Mouse (Mus musculus): ENCODE data around the gene Zfp385c.
A peak's percentile ranks its signal among the peaks of the same experiment; 100 is the strongest.

The Zfp385c gene

GRCm38 (mm10) chr11:100718462-100718861, 26.2 kb upstream of the Zfp385c start:
- no peak for DNase-seq (ENCODE audit: low spot score)

DNA sequence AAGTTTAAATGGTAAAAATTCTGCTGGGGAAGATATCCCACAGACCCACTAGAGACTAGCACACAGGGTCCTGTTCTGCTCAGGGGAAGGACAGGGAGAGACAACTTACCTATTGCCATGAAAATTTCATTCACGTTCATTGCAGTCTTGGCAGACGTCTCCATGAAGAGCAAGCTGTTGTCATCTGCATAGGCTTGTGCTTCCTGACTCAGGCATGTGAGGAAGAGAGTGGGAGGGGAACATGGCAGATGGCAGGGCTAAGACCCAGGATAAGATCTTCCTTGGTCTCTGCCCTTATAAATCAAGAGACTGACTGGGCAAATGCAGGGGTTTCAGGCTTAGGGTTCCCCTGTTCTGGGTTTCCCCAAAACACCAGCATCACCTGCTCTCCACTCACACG, 24.4 kb upstream of the Zfp385c start:
- no peak for DNase-seq (ENCODE audit: low spot score)

- peak; percentile 54 for DNase-seq (ENCODE audit: low spot score)
These were observed 22.7 kb upstream of the Zfp385c start for GRCm38 (mm10) chr11:100714948-100715347.

DNA sequence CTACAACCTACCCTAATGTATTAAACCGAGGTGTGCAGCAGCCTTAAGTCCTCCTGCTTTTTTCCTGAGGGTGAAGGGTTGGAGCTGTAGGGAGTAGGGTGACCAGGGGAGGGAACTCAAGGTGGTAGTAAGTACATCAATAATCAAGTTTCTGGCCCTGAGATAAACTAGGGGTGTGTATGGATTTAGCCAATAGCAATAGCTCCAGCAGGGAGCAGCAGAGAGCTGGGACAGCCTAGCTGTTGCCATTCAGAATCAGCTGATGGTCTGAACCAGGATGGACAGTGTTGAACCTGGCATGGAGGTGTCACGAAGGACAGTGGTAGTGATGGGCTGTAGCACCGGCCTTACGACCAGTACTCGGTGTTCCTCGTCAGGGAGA, 22.3 kb upstream of the Zfp385c start:
- peak; percentile 87 for DNase-seq (ENCODE audit: low spot score)

- DNase-seq (ENCODE audit: low spot score) = peak; percentile 79
These were observed 21.7 kb upstream of the Zfp385c start, which contains the start of gene Hspb9 for GRCm38 (mm10) chr11:100713735-100714533. Hspb9 (plus strand) TSS chr11:100713850.

- no peak for DNase-seq (ENCODE audit: low spot score)
These were observed 20.9 kb upstream of the Zfp385c start for GRCm38 (mm10) chr11:100713174-100713573.

DNA sequence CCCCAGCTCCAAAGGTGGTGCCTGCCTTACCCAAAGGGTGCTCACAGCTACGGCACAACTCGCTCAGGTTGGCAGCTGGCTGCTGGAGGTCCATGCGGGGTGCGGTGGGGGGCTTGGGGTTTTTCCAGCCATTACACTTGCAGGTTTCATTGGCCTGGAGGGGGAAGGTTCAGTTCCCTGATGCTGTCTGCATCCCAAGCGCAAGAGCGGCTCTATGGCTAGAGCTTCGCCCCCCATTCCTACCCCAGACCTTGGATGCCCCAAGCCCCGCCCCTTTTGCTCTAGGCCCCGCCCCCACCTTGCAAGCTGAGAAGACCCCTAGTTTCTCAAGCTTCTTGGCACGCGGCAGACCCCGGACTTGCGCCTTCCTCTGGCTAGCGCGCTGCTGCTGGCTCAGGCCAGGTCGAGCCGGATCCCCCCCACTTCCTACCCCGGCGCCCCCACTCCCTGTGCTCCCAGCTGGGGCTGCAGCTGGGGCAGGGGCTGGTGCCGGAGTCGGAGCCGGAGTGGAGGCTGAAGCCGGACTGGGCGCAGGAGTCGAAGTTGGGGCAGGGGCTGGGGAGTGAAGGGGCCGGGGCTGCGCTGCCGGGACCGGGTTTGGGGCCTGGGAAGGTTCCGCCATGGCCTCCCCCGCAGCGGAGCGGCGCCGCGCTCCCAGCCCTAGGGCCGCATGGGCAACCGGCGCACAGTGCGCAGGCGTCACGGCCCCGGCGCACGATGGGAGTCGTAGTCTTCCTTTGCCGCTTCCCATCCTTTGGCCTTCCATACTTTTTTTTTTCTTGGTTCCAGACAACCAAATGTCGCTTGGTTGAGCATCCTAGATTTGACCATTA, 19.7 kb upstream of the Zfp385c start, which contains the start of gene Kat2a:
Kat2a (minus strand) TSS at position 683 of the 833 bp plus-strand sequence.
- DNase-seq (ENCODE audit: low spot score) = peak; percentile 86

- no peak for DNase-seq (ENCODE audit: low spot score)
These were observed 18.7 kb upstream of the Zfp385c start for GRCm38 (mm10) chr11:100710977-100711376.

GRCm38 (mm10) chr11:100710528-100710927, 18.3 kb upstream of the Zfp385c start:
- no peak for DNase-seq (ENCODE audit: low spot score)

- DNase-seq (ENCODE audit: low spot score) = no peak
These were observed 17.1 kb upstream of the Zfp385c start for GRCm38 (mm10) chr11:100709201-100709810.

- DNase-seq (ENCODE audit: low spot score) = no peak
These were observed 13.0 kb upstream of the Zfp385c start for GRCm38 (mm10) chr11:100705095-100705747.

- DNase-seq (ENCODE audit: low spot score) = peak; percentile 84
These were observed 11.7 kb upstream of the Zfp385c start, which contains the start of gene Dhx58 for GRCm38 (mm10) chr11:100703851-100704531. Dhx58 (minus strand) TSS chr11:100704271.

DNA sequence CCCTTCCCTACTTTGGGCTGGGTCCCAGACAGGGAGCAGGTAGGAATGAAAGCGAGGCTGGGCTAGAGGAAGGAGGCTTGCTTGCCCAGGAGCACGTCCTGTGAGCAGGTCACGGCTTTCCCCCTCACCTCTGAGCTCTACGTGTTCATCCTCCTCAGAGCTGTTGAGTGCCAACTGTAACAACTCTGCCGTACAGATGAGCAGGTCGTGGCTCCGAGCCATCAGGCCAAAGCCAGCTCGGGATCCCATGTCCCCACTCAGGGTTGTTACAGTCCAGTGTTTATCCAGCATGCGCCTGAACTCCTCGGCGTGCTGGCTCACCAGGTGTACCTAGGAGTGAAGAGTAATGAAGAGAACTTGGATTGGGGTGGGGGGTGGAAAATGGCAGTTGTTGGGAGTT, 11.1 kb upstream of the Zfp385c start:
- no peak for DNase-seq (ENCODE audit: low spot score)

- no peak for DNase-seq (ENCODE audit: low spot score)
These were observed 10.7 kb upstream of the Zfp385c start for GRCm38 (mm10) chr11:100702906-100703305.

- peak; percentile 85 for DNase-seq (ENCODE audit: low spot score)
These were observed 10.0 kb upstream of the Zfp385c start for GRCm38 (mm10) chr11:100702081-100702851.

- DNase-seq (ENCODE audit: low spot score) = no peak
These were observed 9.0 kb upstream of the Zfp385c start for GRCm38 (mm10) chr11:100701301-100701700.

DNA sequence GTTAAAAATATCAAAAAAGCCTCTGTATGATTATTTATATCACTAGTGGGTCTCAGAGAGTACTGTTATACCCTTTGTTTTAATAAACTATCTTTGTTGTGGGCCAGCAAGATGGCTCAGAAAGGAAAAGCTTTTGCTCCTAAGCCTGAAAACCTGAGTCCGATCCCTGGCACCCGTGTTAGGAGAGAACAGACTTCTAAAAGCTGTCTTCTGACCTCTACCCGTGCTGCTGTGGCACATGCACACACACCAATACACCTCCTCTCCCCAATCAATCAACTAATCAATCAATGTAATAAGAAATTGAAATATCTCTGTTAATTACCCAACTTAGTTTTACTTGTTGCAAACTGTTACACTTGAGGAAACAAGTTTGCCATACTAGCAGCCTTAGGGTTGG, 8.5 kb upstream of the Zfp385c start:
- no peak for DNase-seq (ENCODE audit: low spot score)

DNA sequence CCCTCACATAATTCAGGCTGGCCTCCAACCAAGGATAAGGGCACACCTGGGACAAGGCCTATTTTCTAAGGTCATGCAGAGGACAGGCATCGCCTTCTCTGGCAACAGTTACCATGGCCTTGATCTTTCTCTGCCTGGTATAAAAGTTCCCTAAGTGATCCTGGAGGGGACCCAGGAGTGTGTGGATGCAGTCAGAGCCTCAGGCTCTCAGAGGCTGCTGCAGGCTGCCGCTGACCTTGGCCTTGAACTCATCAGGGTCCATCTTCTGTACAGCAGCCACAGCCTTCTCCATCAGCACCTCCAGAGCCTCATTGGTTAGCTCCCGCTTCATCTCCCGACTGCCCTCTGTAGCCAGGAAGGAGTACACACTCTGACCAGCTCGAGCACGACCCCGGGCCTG, 5.7 kb upstream of the Zfp385c start:
- no peak for DNase-seq (ENCODE audit: low spot score)

DNA sequence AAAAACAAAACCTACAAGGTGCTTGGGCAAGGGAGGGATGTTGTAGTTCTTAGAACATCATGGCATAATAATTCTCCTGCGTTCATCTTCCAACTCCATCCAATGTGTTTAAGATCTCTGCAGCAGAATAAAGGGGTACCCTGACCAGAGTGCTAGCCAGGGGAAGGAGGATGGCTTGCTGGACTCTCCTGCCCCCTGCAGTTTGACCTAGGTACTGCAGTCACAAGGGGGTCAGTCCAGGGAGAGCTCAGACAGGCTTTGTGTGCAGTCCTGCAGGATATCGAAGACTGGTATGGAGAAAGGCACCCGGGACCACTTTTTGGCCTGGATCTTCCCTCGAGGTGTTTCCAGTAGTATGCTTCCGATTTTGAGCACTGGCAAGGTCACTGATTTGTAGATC, 2.7 kb upstream of the Zfp385c start:
- peak; percentile 59 for DNase-seq (ENCODE audit: low spot score)

- no peak for DNase-seq (ENCODE audit: low spot score)
These were observed 899 bp upstream of the Zfp385c start for GRCm38 (mm10) chr11:100693154-100693553.

DNA sequence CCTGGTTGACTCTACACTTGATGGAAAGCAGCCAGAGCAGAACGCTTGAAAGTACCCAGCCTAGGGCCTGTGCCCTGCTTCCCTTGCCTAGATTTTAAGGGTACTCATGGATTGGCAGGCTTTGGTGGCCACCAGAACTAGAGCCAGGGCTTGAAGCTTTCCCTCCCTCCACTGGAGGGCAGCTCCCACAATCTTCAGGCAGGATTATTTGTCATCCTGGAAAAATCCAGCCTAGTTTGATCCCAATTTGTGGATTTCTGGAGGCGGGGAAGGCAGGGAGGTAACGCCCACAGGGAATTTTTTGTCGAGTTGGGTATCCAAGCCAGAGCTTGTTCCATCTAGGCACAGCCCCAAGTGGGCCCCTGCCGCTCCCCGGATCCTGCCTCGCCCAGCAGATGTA, 1.9 kb downstream of the Zfp385c start:
- DNase-seq (ENCODE audit: low spot score) = no peak
